Mouse (Mus musculus) brain, embryonic 14.5 days (tissue): ENCODE data around the gene Mogs. TPM values are rescaled to one million over a fixed set of nuclear protein-coding genes. Genes with fewer than 3 reads are reported as not detected.

Experiments
- DNase-seq: peaks from one replicate; pipeline ENCODE4 v3.0.0-alpha.2; 2011; ENCODE audit warnings: low read depth
- CTCF ChIP-seq: fragments of 200-500 bp; IDR thresholded peaks from 2 replicates; pipeline ENCODE4 v1.5.1; 2012; ENCODE audit warnings: inconsistent platforms, mild to moderate bottlenecking, moderate library complexity, borderline replicate concordance; ENCODE audit not compliant: insufficient read depth, insufficient read length; ENCODE audit errors: extremely low read depth
- POLR2A ChIP-seq: fragments of 200-500 bp; IDR thresholded peaks from 2 replicates; pipeline ENCODE4 v1.6.1; 2012; ENCODE audit warnings: mild to moderate bottlenecking, inconsistent platforms, borderline replicate concordance; ENCODE audit not compliant: poor library complexity, insufficient read depth, insufficient read length, severe bottlenecking; ENCODE audit errors: extremely low read depth
- polyA plus RNA-seq: library from polyadenylated mRNA; depleted of rRNA; stranded (reverse); fragments of >200 nt; gene quantifications from 2 replicates; pipeline ENCODE4 v1.2.3, GENCODE M21; 2012

Gene Mogs
- polyA plus RNA-seq, 1 experiment: 45.3 TPM

DNA sequence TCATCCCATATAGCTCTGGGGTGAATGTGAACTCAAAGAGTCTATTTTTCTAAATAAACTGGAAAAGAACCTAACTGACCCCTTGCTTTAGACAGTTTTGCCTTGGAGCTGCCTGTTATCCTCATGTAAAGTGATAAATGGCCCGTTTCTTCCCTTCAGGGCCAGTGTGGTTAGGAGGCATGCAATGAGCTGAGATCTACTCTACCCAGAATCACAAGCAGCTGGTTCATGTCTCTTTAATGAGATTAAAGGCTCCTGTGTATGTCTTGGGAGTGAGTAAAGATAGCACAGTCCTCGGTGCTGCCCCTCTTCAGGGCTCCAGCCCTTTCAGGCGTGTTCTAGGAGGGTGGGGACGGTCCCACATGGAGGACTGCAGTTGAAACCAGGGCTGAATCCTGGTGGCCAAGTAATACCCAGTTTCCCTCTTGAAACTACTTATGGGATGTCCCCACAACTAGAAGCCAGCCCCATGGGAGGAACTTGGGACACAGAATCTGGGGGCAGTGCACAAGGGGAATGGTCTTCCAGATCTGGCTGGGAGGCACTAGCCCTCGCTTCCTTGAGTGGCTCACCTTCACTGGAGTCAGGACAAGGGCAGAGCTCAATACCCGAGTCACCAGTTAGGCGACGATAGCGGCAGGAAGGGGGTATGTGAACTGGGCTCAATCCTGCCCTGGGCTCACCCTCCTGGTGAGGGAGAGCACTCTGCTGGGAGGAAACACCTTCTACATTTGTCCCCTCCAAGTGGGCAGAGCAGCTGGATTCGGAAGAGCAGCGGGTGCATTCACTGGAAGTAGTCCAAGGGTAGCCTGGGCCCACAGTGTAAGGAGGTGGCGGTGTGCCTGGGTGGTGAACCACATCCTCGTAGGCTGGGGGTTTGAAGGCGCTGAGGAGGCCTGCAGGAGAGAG, 3.8 kb downstream of the Mogs start:
- no peak for DNase-seq
- TF ChIP-seq CTCF: no peak
- TF ChIP-seq POLR2A: no peak

DNA sequence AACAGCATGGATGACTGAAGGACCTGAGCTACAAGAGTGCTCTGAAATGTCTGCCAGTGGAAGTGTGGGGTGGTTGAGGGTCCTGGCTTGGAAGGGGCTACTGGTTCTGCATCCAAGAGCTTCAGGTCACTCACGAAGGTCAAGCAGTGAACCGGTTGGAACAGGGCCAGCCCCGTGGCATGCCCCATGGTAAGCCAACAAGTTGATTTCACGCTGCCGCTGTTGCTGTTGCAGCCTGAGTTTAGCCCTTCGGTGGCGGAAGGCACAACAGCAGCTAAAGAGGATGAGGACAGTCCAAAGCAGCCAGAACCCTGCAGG, 4.4 kb downstream of the Mogs start:
- no peak for DNase-seq
- TF ChIP-seq CTCF: no peak
- no peak for TF ChIP-seq POLR2A

DNA sequence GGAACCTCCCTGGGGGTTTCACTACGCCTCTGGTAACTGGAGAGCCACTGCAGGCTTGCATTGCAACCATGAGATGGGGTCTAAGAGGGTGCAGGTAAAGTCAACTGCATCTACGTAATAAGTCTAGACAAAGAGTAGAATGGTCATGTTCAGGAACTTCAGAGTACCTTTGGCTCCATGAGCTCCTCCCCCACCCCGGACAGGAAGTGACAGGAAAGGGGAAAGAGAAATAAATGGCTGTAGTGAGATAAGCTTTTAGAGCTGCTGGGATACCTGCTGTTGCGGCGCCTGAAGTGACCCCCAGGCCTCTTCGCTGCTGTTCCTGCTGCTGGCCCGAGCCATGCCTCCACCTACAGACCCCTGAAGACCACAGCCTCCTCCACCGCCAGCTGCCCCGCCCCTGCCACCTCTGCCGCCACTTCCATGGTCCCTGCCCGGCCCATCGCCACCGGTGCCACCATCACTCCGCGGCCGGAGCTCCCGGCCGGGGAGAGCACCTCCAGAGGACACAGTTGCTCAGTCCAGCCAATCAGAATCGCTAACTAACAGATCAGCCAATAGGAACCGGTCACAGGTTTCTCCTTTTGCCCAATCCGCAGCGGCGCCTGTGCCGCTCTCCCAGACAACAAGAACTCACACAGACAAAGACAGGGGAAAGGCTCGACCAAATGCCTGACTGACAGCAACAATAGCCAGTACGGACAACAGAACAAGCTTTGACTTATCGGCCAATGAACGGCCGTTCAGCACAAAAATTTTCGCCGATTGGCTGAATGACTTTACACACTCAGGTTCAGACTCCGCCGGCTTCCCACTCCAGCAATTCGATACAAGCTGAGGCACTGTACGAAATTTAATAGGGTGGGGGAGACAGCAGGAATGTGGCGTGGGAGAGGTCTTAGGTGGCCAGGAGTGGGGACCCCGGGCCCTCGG, 5.9 kb downstream of the Mogs start, which contains the start of gene Wbp1:
Gene Wbp1, minus strand, starts transcription at position 630 of the 933 bp plus-strand sequence.
- DNase-seq: peak; percentile 100
- 0 out of 2 replicates have a peak, but pooled peaks have one; percentile 1 for TF ChIP-seq CTCF
- peak; percentile 92 for TF ChIP-seq POLR2A

DNA sequence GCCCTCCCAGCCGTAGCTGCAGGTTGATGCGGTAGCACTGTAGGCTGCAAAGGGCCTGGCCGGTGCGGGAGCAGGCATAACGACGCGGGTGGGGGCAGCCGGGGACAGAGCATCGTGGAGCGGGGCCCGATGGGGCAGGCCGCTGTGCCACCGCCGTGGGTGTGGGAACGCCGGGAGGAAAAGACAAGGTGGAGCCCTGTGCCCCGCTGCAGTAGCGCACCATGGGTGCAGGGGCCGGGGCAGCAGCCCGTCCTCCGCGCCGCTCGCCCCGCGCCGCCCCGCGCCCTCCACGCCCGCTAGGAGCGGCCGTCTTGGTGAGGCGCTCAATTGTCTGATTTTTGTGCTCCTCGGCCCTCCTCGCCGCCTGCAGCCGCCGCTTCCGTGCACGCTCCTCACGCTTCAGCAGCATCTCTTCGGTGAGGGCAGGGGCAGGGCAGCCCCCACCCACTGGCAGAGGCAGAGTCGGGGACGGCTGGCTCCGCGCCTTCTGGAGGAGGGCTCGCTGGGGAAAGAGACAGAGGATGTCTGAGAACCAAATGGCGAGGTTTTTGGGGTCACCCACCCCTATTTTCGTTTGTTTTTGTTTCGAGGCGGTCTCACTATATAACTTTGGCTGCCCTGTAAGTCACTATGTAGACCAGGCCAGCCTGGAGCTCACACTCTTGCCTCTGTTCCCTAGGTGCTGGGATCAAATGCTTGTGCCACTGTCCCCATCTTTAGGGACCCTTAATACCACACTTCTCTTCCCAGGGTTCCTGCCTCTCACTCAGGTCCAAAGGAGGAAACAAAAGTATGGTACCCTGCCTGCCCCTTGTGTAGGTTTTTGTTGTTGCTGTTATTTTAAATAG, 6.8 kb downstream of the Mogs start:
- peak; percentile 68 for DNase-seq
- TF ChIP-seq CTCF (no peak), POLR2A (no peak)

DNA sequence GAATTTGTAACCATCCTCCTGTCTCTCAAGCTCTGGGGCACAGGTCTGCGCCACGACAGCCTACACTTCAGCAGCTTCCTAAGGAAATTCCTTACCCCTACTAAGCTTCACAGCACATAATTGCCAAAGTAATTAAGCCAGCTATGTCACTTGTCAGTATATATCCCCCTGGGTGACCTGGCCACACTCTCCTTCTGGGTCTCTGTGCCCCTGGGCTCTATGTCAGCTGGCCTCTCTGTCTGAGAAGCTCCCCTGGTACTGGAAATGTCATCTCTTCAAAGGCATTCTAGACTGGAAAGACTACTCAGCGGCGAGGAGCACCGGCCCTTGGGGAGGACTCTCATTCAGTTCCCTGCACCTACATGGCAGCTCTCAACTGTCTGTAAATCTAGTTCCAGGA, 7.7 kb downstream of the Mogs start:
- TF ChIP-seq CTCF: no peak
- no peak for TF ChIP-seq POLR2A
- DNase-seq: no peak

DNA sequence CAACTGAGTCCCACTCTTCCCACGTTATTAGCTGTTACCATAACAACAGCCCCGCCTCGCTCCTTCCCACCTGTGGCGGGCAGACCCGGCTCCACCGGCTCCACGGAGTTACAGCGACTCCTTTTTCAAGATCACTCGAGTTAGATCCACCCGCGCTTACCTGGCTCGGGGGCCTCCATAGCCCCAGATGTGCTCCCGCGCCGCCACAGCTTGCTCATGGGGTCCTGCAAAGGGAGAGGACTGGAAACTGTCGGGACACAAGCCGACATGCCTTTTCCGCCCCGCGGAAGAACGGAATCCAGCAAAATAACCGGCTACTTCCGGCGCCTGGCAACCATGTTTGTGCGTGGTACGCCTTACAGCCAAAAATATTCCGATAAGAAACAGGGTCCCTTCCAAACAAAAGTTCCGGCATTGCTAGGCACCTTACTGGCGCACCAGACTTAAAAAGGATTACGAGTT, 9.6 kb downstream of the Mogs start:
- TF ChIP-seq CTCF (no peak), POLR2A (peak; percentile 35; the same call in 1 of the 2 replicates)
- DNase-seq: peak; percentile 98

DNA sequence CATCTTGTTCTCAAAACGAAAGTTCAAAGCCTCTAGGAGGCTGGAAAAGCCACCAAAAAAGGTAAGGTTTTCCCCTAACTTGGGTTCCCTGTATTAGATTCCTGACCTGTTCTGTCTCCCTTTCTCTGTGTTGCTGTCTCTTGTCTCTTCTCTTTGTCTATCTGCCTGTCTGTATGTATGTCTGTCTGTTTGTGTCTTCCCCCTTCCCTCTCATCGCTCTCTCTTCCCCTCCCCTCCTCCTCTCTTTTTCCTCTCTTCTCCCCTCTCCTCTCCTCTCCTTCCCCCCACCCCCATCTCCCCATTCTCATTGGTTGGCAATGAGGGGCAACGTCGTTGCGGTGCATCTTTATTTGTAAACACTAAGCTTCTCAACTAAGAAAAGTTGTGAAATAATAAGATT, 10.0 kb downstream of the Mogs start, which contains the start of gene Ino80b:
Gene Ino80b, minus strand, starts transcription at position 101 of the 400 bp plus-strand sequence.
- no peak for DNase-seq
- no peak for TF ChIP-seq CTCF
- no peak for TF ChIP-seq POLR2A

DNA sequence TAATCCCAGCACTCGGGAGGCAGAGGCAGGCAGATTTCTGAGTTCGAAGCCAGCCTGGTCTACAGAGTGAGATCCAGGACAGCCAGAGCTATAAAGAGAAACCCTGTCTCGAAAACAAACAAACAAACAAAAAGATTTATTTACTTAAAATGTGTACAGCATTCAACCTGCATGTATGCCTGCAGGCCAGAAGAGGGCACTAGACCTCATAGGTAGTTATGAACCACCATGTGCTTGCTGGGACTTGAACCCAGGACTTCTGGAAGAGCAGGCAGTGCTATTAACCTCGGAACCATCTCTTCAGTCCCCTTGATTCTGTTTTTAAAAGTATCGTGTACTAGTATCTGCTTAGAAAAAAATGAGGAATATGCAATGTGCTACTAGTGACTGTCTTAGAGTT, 12.1 kb downstream of the Mogs start:
- TF ChIP-seq CTCF: peak; percentile 19; the same call in 1 of the 2 replicates
- no peak for TF ChIP-seq POLR2A

DNA sequence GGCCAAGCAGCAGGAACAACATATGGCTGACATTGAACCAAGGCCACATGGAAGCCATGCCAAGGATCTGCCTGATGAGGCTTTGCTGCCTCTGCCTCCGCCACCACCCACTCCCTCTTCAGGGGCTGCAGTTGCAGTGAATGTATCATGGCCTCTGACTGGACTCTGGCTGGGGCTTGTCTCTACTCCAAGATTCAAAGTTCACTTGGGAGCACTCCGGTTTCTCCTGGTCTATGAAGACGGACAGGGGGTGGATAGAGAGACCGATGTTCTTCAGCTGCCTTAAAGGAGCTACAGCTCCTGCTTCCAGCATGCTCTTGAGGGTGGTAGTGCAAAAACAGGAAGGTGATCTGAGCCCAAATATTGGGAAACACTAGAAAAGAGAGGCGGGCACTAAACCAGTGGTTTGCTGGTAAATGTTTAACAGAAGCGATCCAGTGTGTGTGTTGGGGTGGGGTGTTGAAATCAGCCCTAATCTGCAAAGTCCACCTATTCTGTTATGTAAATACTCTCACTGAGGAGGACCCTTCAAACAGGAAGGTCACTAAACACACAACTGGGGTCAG, 16.3 kb downstream of the Mogs start:
- no peak for DNase-seq
- no peak for TF ChIP-seq POLR2A
- no peak for TF ChIP-seq CTCF

More for the DNA sequence above, 12.1 kb downstream of the Mogs start:
- no peak for DNase-seq

DNA sequence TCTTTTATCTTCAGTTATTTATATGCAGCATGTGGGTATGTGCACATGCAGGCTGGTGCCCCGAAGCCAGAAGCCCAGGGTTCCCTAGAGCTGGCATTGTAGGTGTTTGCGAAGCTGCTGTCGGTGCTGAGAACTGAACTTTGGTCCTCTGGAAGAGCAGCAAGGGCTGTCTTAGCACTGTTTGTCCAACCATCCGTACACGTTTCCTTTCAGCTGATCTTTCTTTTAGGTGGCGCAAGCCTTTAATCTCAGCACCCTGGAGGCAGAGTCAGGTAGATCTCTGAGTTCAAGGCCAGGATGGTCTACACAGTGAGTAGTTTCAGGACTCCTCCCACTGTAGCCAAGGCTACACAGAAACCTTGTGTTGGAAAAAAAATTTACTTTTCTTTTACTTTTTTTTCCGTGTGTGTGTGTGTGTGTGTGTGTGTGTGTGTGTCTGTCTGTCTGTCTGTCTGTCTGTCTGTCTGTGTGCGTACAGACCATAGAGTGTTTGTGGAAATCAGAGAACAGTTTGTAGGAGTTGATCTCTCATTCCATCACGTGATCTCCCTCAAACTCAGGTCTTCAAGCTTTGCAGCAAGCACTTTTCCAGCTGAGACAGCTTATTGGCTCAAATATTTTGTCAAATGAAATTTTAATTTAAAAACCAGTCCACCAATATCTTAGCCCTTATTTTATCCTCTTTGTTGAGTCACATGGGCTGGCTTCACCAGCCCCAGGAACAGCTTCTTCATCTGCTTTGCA, 17.1 kb downstream of the Mogs start:
- TF ChIP-seq POLR2A: no peak
- no peak for TF ChIP-seq CTCF

DNA sequence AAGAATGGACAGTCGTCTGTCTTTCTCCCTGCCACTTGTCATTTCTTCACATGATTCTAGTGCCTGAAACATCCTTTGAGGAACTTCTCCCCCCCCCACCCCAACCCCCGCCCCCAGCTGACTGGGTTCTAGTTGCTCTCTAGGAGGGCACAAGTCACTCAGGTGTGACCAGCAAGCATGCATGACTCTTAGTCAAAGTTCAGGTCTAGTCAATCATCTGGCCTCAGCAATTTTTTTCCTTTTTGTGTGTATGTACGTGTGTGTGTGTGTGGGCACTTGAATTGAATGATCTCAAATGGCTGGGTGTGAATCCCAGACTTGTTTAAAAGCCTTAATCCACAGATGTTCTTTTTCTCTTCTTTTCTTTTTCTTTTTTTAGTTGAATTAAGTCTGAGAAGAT, 18.9 kb downstream of the Mogs start:
- DNase-seq: no peak
- TF ChIP-seq POLR2A (no peak), CTCF (no peak)

More for the DNA sequence above, 17.1 kb downstream of the Mogs start:
- no peak for DNase-seq
